Mouse (Mus musculus) hindbrain, embryonic 12.5 days (tissue): ENCODE results near the gene Ints6. TPM values are rescaled to one million over a fixed set of nuclear protein-coding genes. Genes with fewer than 3 reads are reported as not detected.
A peak's percentile ranks its signal among the peaks of the same experiment; 100 is the strongest.

Experiments used
- ATAC-seq: fragments of 200-750 bp; cut with Nextera tagmentation; 2 replicates; pipeline ENCODE4 v1.8.0; 2017; ENCODE audit warnings: moderate TSS enrichment; ENCODE audit not compliant: low FRiP score
- H3K27ac ChIP-seq: fragments of 300-500 bp; sonication (generic); 2 replicates; pipeline ENCODE4 v1.5.1; 2016; ENCODE audit warnings: mild to moderate bottlenecking
- H3K27me3 ChIP-seq: fragments of 300-500 bp; sonication (generic); 2 replicates; pipeline ENCODE4 v1.6.1; 2016; ENCODE audit warnings: mild to moderate bottlenecking
- H3K36me3 ChIP-seq: fragments of 300-500 bp; sonication (generic); 2 replicates; pipeline ENCODE4 v1.6.1; 2016; ENCODE audit warnings: mild to moderate bottlenecking
- H3K4me1 ChIP-seq: fragments of 300-500 bp; sonication (generic); 2 replicates; pipeline ENCODE4 v1.6.1; 2016
- H3K4me2 ChIP-seq: fragments of 300-500 bp; sonication (generic); replicated peaks from 2 replicates; pipeline ENCODE4 v1.6.1; 2016; ENCODE audit warnings: mild to moderate bottlenecking
- H3K4me3 ChIP-seq: fragments of 300-500 bp; sonication (generic); 2 replicates; pipeline ENCODE4 v1.5.1; 2016; ENCODE audit warnings: mild to moderate bottlenecking
- H3K9ac ChIP-seq: fragments of 300-500 bp; sonication (generic); 2 replicates; pipeline ENCODE4 v1.6.1; 2016; ENCODE audit warnings: mild to moderate bottlenecking, moderate library complexity
- H3K9me3 ChIP-seq: fragments of 300-500 bp; sonication (generic); replicated peaks from 2 replicates; pipeline ENCODE4 v1.6.1; 2016; ENCODE audit warnings: mild to moderate bottlenecking
- WGBS: fragments of 180-500 bp; shearing (Covaris S2); methylation state at CpG from one replicate; pipeline ENCODE4 v1.1.7; 2016; 5-methylcytosine and 5-hydroxymethylcytosine counted together
- polyA plus RNA-seq: library from polyadenylated mRNA; unstranded; fragments of >200 nt; fragmentation: Nextera tagmentation; extraction: Ambion mirVana; gene quantifications from 2 replicates; pipeline ENCODE4 v1.2.1, GENCODE M21; 2016

Gene Ints6
- polyA plus RNA-seq, 1 experiment from 2014 or later, result 26.6 TPM

GRCm38 (mm10) chr14:62774246-62774645, 13.3 kb upstream of the Ints6 start:
- Histone ChIP-seq H3K27me3 (no peaks in the 10 kb centered on the region), H3K9me3 (no peaks in the 10 kb centered on the region), H3K9ac (no peak overlapping the region), H3K27ac (no peak overlapping the region), H3K4me3 (no peak overlapping the region), H3K4me1 (no peaks in the 10 kb centered on the region), H3K4me2 (no peak overlapping the region), H3K36me3 (no peaks in the 10 kb centered on the region)
- 92% methylated on average over 3 of the region's 3 CpGs for WGBS
- ATAC-seq, result no peak

- no peak for ATAC-seq
Observed at GRCm38 (mm10) chr14:62773766-62774165, 12.8 kb upstream of the Ints6 start.

DNA sequence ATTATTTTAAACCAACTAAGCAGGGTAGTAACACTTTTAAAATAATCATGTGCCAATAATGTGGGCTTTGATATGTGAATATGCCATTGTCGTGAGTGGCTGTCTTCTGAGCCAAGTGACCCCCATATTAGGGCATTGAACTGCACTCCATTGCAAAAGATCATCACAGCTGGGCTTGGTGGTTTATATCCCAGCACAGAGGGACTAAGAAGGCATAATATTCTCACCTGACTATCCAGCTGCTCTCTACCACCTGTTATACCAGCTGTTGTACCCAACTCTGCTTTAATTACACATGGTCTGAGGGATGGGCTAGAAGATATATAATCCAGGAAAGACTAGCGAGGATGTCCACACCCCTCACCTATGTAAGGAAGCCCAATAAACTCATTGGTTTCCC, 4.4 kb upstream of the Ints6 start:
- ATAC-seq, result no peak
- Histone ChIP-seq H3K9me3 (no peaks in the 10 kb centered on the region), H3K27ac (no peak overlapping the region), H3K4me3 (no peak overlapping the region), H3K27me3 (no peaks in the 10 kb centered on the region), H3K4me1 (peaks cover 4% of the 10 kb centered on the region; the same call in 1 of the 2 replicates), H3K36me3 (no peaks in the 10 kb centered on the region), H3K4me2 (no peak overlapping the region), H3K9ac (no peak overlapping the region)
- 82% methylated on average over 2 of the region's 2 CpGs for WGBS

More at GRCm38 (mm10) chr14:62773766-62774165, 12.8 kb upstream of the Ints6 start:
- H3K27ac ChIP-seq, result no peak overlapping the region
- H3K4me2 ChIP-seq, result no peak overlapping the region
- H3K4me1 ChIP-seq, result no peaks in the 10 kb centered on the region
- H3K4me3 ChIP-seq, result no peak overlapping the region
- no peaks in the 10 kb centered on the region for H3K9me3 ChIP-seq
- no peaks in the 10 kb centered on the region for H3K27me3 ChIP-seq
- H3K36me3 ChIP-seq, result no peaks in the 10 kb centered on the region
- WGBS, result 70% methylated on average over 6 of the region's 6 CpGs
- H3K9ac ChIP-seq, result no peak overlapping the region

DNA sequence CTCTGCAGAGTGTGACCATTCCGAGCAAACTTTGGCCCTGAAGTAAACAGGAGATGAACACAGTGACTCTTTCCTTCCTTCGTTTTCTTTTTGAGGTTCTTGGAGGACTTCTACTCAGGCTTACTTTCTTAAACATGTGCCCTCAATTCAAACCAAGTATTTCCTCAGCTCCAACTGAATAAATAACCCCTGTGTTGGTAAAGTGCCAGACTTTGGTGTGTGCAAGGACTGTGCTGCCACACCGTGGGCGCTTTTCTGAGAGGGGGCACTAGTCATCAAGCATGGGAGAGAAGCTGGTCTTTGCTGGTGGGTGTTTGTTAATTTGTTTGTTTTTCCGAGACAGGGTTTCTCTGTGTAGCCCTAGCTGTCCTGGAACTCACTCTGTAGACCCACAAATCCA, 3.4 kb upstream of the Ints6 start:
- no peak for ATAC-seq
- no peaks in the 10 kb centered on the region for H3K9me3 ChIP-seq
- H3K27me3 ChIP-seq, result no peaks in the 10 kb centered on the region
- H3K36me3 ChIP-seq, result no peaks in the 10 kb centered on the region
- no peak overlapping the region for H3K4me3 ChIP-seq
- H3K9ac ChIP-seq, result no peak overlapping the region
- H3K4me1 ChIP-seq, result peaks cover 5% of the 10 kb centered on the region
- no peak overlapping the region for H3K27ac ChIP-seq
- 81% methylated on average over 5 of the region's 5 CpGs for WGBS
- H3K4me2 ChIP-seq, result no peak overlapping the region

- H3K36me3 ChIP-seq, result no peaks in the 10 kb centered on the region; the same call in 1 of the 2 replicates
- no peaks in the 10 kb centered on the region for H3K27me3 ChIP-seq
- WGBS, result 5% methylated on average over 11 of the region's 11 CpGs
- peaks cover 9% of the 10 kb centered on the region for H3K4me1 ChIP-seq
- peak overlapping the region; percentile 79 for H3K9ac ChIP-seq
- H3K9me3 ChIP-seq, result no peaks in the 10 kb centered on the region
- H3K27ac ChIP-seq, result peak overlapping the region; percentile 97
- H3K4me3 ChIP-seq, result peak overlapping the region; percentile 91
- H3K4me2 ChIP-seq, result peak overlapping the region; percentile 55
- no peak for ATAC-seq
Observed at GRCm38 (mm10) chr14:62761943-62762342, 974 bp upstream of the Ints6 start.

GRCm38 (mm10) chr14:62760321-62761035, 491 bp downstream of the Ints6 start:
- no peaks in the 10 kb centered on the region for H3K9me3 ChIP-seq
- H3K9ac ChIP-seq, result peak overlapping the region; percentile 96
- H3K4me3 ChIP-seq, result peak overlapping the region; percentile 91
- H3K27ac ChIP-seq, result peak overlapping the region; percentile 98
- no peaks in the 10 kb centered on the region for H3K27me3 ChIP-seq
- peak overlapping the region; percentile 89 for H3K4me2 ChIP-seq
- WGBS, result under 1% methylated on average over 57 of the region's 68 CpGs
- peaks cover 9% of the 10 kb centered on the region for H3K4me1 ChIP-seq
- ATAC-seq, result peak; percentile 58
- H3K36me3 ChIP-seq, result no peaks in the 10 kb centered on the region; the same call in 1 of the 2 replicates

DNA sequence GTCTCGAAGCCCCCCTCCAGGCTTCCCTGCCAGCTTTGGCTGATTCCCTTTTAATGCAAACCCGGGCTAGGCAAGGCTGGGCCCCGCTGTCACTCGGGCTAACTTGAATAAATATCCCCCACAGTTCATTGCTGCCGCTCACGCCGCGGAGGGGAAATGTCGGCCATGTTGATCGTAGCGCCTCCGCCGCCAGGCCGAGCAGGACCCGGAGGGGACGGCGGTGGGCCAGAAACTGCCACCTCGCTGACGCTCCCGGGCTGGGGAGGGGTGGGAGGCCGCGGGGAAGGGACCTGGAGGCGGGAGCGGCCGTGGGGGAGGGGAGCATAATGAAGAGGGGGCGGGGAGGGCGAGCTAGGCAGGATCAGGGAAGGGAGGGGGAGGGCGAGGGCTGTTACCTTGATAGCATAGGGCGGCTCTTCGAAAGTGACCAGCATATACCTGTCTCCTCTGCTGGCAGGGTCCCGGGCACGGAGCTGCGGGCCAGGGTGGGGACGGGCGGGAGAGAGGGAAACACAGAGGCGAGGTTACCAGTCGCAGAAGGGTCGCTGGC, 1.1 kb downstream of the Ints6 start:
- H3K4me2 ChIP-seq, result peak overlapping the region; percentile 89
- H3K36me3 ChIP-seq, result no peaks in the 10 kb centered on the region; the same call in 1 of the 2 replicates
- peak overlapping the region; percentile 91 for H3K4me3 ChIP-seq
- ATAC-seq, result peak; percentile 57
- H3K4me1 ChIP-seq, result peaks cover 9% of the 10 kb centered on the region
- 1% methylated on average over 34 of the region's 38 CpGs for WGBS
- H3K27ac ChIP-seq, result peak overlapping the region; percentile 98
- no peaks in the 10 kb centered on the region for H3K27me3 ChIP-seq
- peak overlapping the region; percentile 96 for H3K9ac ChIP-seq
- H3K9me3 ChIP-seq, result no peaks in the 10 kb centered on the region

- 96% methylated on average over 5 of the region's 5 CpGs for WGBS
Observed at GRCm38 (mm10) chr14:62758714-62759113, 2.3 kb downstream of the Ints6 start.

GRCm38 (mm10) chr14:62755095-62755640, 5.8 kb downstream of the Ints6 start:
- no peak overlapping the region for H3K27ac ChIP-seq
- no peaks in the 10 kb centered on the region for H3K27me3 ChIP-seq
- H3K4me1 ChIP-seq, result peaks cover 5% of the 10 kb centered on the region
- no peak overlapping the region for H3K9ac ChIP-seq
- H3K9me3 ChIP-seq, result no peaks in the 10 kb centered on the region
- H3K36me3 ChIP-seq, result peaks cover 3% of the 10 kb centered on the region; the same call in 1 of the 2 replicates
- H3K4me3 ChIP-seq, result no peak overlapping the region
- H3K4me2 ChIP-seq, result no peak overlapping the region
- no peak for ATAC-seq
- WGBS, result 93% methylated on average over 1 of the region's 1 CpGs

More at GRCm38 (mm10) chr14:62758714-62759113, 2.3 kb downstream of the Ints6 start:
- H3K9me3 ChIP-seq, result no peaks in the 10 kb centered on the region
- H3K27me3 ChIP-seq, result no peaks in the 10 kb centered on the region
- no peak overlapping the region for H3K27ac ChIP-seq
- no peak overlapping the region for H3K9ac ChIP-seq
- H3K36me3 ChIP-seq, result no peaks in the 10 kb centered on the region; the same call in 1 of the 2 replicates
- H3K4me2 ChIP-seq, result no peak overlapping the region
- H3K4me3 ChIP-seq, result no peak overlapping the region
- peaks cover 9% of the 10 kb centered on the region for H3K4me1 ChIP-seq
- no peak for ATAC-seq

GRCm38 (mm10) chr14:62751479-62751878, 9.5 kb downstream of the Ints6 start:
- Histone ChIP-seq H3K4me2 (no peak overlapping the region), H3K36me3 (peaks cover 5% of the 10 kb centered on the region; the same call in 1 of the 2 replicates), H3K4me3 (no peak overlapping the region), H3K9me3 (no peaks in the 10 kb centered on the region), H3K4me1 (no peaks in the 10 kb centered on the region), H3K27me3 (no peaks in the 10 kb centered on the region), H3K27ac (no peak overlapping the region), H3K9ac (no peak overlapping the region)
- WGBS, result 87% methylated on average over 2 of the region's 2 CpGs
- no peak for ATAC-seq

- Histone ChIP-seq H3K27me3 (no peaks in the 10 kb centered on the region), H3K27ac (no peak overlapping the region), H3K36me3 (peaks cover 8% of the 10 kb centered on the region; the same call in 1 of the 2 replicates), H3K9me3 (no peaks in the 10 kb centered on the region), H3K4me3 (no peak overlapping the region), H3K4me2 (no peak overlapping the region), H3K4me1 (no peaks in the 10 kb centered on the region), H3K9ac (no peak overlapping the region)
- ATAC-seq, result no peak
- WGBS, result 94% methylated on average over 1 of the region's 1 CpGs
Observed at GRCm38 (mm10) chr14:62735646-62736045, 25.3 kb downstream of the Ints6 start.

DNA sequence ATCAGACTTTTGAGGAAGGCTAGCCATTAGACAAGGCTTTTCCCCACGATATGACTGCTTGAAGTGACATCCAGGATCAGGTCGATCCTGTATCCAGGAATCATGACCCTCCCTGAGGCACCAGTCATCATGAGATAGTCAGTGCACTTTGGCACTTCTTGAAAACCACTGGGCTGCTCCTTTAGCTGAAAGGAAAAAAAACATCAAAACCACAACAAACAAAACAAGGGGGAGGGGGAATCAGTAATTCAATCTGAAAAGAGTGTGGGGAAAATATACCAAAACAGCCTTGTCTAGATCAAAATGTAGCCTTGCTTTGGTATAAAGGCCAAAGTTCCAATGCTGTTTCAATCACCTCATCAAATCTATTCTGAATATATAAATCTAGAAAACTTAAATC, 27.3 kb downstream of the Ints6 start:
- Histone ChIP-seq H3K9ac (no peak overlapping the region), H3K27ac (no peak overlapping the region), H3K4me1 (no peaks in the 10 kb centered on the region), H3K4me3 (no peak overlapping the region), H3K4me2 (no peak overlapping the region), H3K27me3 (no peaks in the 10 kb centered on the region), H3K36me3 (peaks cover 8% of the 10 kb centered on the region; the same call in 1 of the 2 replicates), H3K9me3 (no peaks in the 10 kb centered on the region)
- WGBS, result 90% methylated on average over 2 of the region's 2 CpGs
- no peak for ATAC-seq
